Mouse (Mus musculus) lung, embryonic 16.5 days (tissue): Measurements from ENCODE around the gene Cct4. TPM values are rescaled to one million over a fixed set of nuclear protein-coding genes. Genes with fewer than 3 reads are reported as not detected.

Experiments used
- ATAC-seq: fragments of 200-750 bp; cut with Nextera tagmentation; 2 replicates; pipeline ENCODE4 v1.8.0; 2017; ENCODE audit warnings: low read depth, mild to moderate bottlenecking, moderate library complexity
- H3K27ac ChIP-seq: fragments of 300-500 bp; sonication (generic); 2 replicates; pipeline ENCODE4 v1.5.1; 2014; ENCODE audit warnings: mild to moderate bottlenecking, control low read depth, low read length
- H3K27me3 ChIP-seq: fragments of 300-500 bp; sonication (generic); 2 replicates; pipeline ENCODE4 v1.6.1; 2014; ENCODE audit warnings: low read depth, low read length, mixed read lengths; ENCODE audit not compliant: control insufficient read depth, insufficient read depth
- H3K36me3 ChIP-seq: fragments of 300-500 bp; sonication (generic); 2 replicates; pipeline ENCODE4 v1.6.1; 2014; ENCODE audit warnings: low read length; ENCODE audit not compliant: control insufficient read depth, insufficient read depth
- H3K4me1 ChIP-seq: fragments of 300-500 bp; sonication (generic); replicated peaks from 2 replicates; pipeline ENCODE4 v1.6.1; 2014; ENCODE audit warnings: low read length, mixed read lengths; ENCODE audit not compliant: control insufficient read depth, insufficient read depth
- H3K4me2 ChIP-seq: fragments of 300-500 bp; sonication (generic); 2 replicates; pipeline ENCODE4 v1.6.1; 2014; ENCODE audit warnings: low read depth, low read length, control low read depth
- H3K4me3 ChIP-seq: fragments of 300-500 bp; sonication (generic); 2 replicates; pipeline ENCODE4 v1.5.1; 2014; ENCODE audit warnings: mild to moderate bottlenecking, low read length, control low read depth
- H3K9ac ChIP-seq: fragments of 300-500 bp; sonication (generic); 2 replicates; pipeline ENCODE4 v1.6.1; 2014; ENCODE audit warnings: low read length, control low read depth
- H3K9me3 ChIP-seq: fragments of 300-500 bp; sonication (generic); 2 replicates; pipeline ENCODE4 v1.6.1; 2016; ENCODE audit warnings: low read length; ENCODE audit not compliant: control insufficient read depth
- WGBS: fragments of 180-500 bp; shearing (Covaris S2); extraction: QIAGEN DNeasy Blood & Tissue Kit; methylation state at CpG from one replicate; pipeline ENCODE4 v1.1.7; 2014; 5-methylcytosine and 5-hydroxymethylcytosine counted together
- polyA plus RNA-seq: library from polyadenylated mRNA; unstranded; fragments of >200 nt; fragmentation: Nextera tagmentation; extraction: Ambion mirVana; gene quantifications from 2 replicates; pipeline ENCODE4 v1.2.1, GENCODE M21; 2015

Gene Cct4
- polyA plus RNA-seq, 1 experiment from 2014 or later: 240 TPM

- ATAC-seq: no peak
- no peak overlapping the region for H3K4me2 ChIP-seq
- WGBS: 82% methylated on average over 4 of the region's 4 CpGs
Measured at GRCm38 (mm10) chr11:22965503-22965902, 24.8 kb upstream of the Cct4 start.

GRCm38 (mm10) chr11:22969486-22969885 lies 20.8 kb upstream of the Cct4 start:
- H3K4me1 ChIP-seq: peaks cover 5% of the 10 kb centered on the region; the same call in 1 of the 2 replicates
- WGBS: 53% methylated on average over 6 of the region's 6 CpGs
- peaks cover 21% of the 10 kb centered on the region; the same call in 1 of the 2 replicates for H3K36me3 ChIP-seq
- H3K27ac ChIP-seq: no peak overlapping the region
- no peak overlapping the region for H3K4me2 ChIP-seq
- no peak for ATAC-seq
- no peak overlapping the region for H3K4me3 ChIP-seq
- no peaks in the 10 kb centered on the region for H3K27me3 ChIP-seq
- no peak overlapping the region for H3K9ac ChIP-seq
- H3K9me3 ChIP-seq: peaks cover 25% of the 10 kb centered on the region

More at GRCm38 (mm10) chr11:22965503-22965902, 24.8 kb upstream of the Cct4 start:
- peaks cover 6% of the 10 kb centered on the region for H3K9me3 ChIP-seq
- peaks cover 6% of the 10 kb centered on the region; the same call in 1 of the 2 replicates for H3K36me3 ChIP-seq
- H3K27me3 ChIP-seq: no peaks in the 10 kb centered on the region
- no peak overlapping the region for H3K27ac ChIP-seq
- no peaks in the 10 kb centered on the region for H3K4me1 ChIP-seq
- no peak overlapping the region for H3K4me3 ChIP-seq
- H3K9ac ChIP-seq: no peak overlapping the region

GRCm38 (mm10) chr11:22970546-22970945 lies 19.8 kb upstream of the Cct4 start:
- H3K4me1 ChIP-seq: peaks cover 8% of the 10 kb centered on the region; the same call in 1 of the 2 replicates
- H3K4me2 ChIP-seq: no peak overlapping the region
- H3K4me3 ChIP-seq: no peak overlapping the region
- ATAC-seq: no peak
- H3K9ac ChIP-seq: no peak overlapping the region
- peaks cover 25% of the 10 kb centered on the region for H3K9me3 ChIP-seq
- H3K36me3 ChIP-seq: peaks cover 21% of the 10 kb centered on the region; the same call in 1 of the 2 replicates
- H3K27ac ChIP-seq: no peak overlapping the region
- 92% methylated on average over 1 of the region's 1 CpGs for WGBS
- H3K27me3 ChIP-seq: no peaks in the 10 kb centered on the region

GRCm38 (mm10) chr11:22971835-22972709 lies 18.2 kb upstream of the Cct4 start, which contains the start of gene Zrsr1:
Zrsr1 (plus strand) TSS chr11:22972005.
- Histone ChIP-seq H3K9me3 (peaks cover 23% of the 10 kb centered on the region), H3K4me3 (peak within 1 kb of the TSS; percentile 64), H3K9ac (peak within 1 kb of the TSS; percentile 71), H3K4me2 (peak within 1 kb of the TSS; percentile 71), H3K27me3 (no peaks in the 10 kb centered on the region), H3K4me1 (peaks cover 9% of the 10 kb centered on the region; the same call in 1 of the 2 replicates), H3K36me3 (peaks cover 15% of the 10 kb centered on the region; the same call in 1 of the 2 replicates), H3K27ac (peak within 1 kb of the TSS; percentile 78)
- ATAC-seq: peak; percentile 81
- WGBS: 49% methylated on average over 56 of the region's 56 CpGs

- peaks cover 19% of the 10 kb centered on the region for H3K9me3 ChIP-seq
- peak overlapping the region; percentile 78 for H3K27ac ChIP-seq
- H3K27me3 ChIP-seq: no peaks in the 10 kb centered on the region
- peaks cover 9% of the 10 kb centered on the region; the same call in 1 of the 2 replicates for H3K4me1 ChIP-seq
- H3K4me2 ChIP-seq: peak overlapping the region; percentile 71
- H3K9ac ChIP-seq: peak overlapping the region; percentile 71
- ATAC-seq: peak; percentile 72
- H3K4me3 ChIP-seq: peak overlapping the region; percentile 64
- WGBS: 49% methylated on average over 42 of the region's 46 CpGs
- peaks cover 17% of the 10 kb centered on the region; the same call in 1 of the 2 replicates for H3K36me3 ChIP-seq
Measured at GRCm38 (mm10) chr11:22972746-22973526, 17.4 kb upstream of the Cct4 start.

GRCm38 (mm10) chr11:22973599-22973998 lies 16.7 kb upstream of the Cct4 start:
- 45% methylated on average over 14 of the region's 14 CpGs for WGBS
- H3K9me3 ChIP-seq: peaks cover 19% of the 10 kb centered on the region
- H3K27ac ChIP-seq: peak overlapping the region; percentile 60
- peaks cover 17% of the 10 kb centered on the region; the same call in 1 of the 2 replicates for H3K36me3 ChIP-seq
- H3K4me2 ChIP-seq: peak overlapping the region; percentile 61
- no peaks in the 10 kb centered on the region for H3K27me3 ChIP-seq
- no peak for ATAC-seq
- peaks cover 9% of the 10 kb centered on the region; the same call in 1 of the 2 replicates for H3K4me1 ChIP-seq
- peak overlapping the region; percentile 63 for H3K9ac ChIP-seq
- peak overlapping the region; percentile 64 for H3K4me3 ChIP-seq

GRCm38 (mm10) chr11:22978215-22978614 lies 12.1 kb upstream of the Cct4 start:
- H3K27ac ChIP-seq: no peak overlapping the region
- H3K4me2 ChIP-seq: no peak overlapping the region
- no peaks in the 10 kb centered on the region for H3K27me3 ChIP-seq
- no peak overlapping the region for H3K9ac ChIP-seq
- WGBS: 92% methylated on average over 3 of the region's 3 CpGs
- H3K9me3 ChIP-seq: peaks cover 3% of the 10 kb centered on the region; the same call in 1 of the 2 replicates
- no peak overlapping the region for H3K4me3 ChIP-seq
- peaks cover 12% of the 10 kb centered on the region; the same call in 1 of the 2 replicates for H3K36me3 ChIP-seq
- peaks cover 16% of the 10 kb centered on the region for H3K4me1 ChIP-seq
- no peak for ATAC-seq

GRCm38 (mm10) chr11:22978711-22979110 lies 11.6 kb upstream of the Cct4 start:
- Histone ChIP-seq H3K9me3 (peaks cover 3% of the 10 kb centered on the region; the same call in 1 of the 2 replicates), H3K27me3 (no peaks in the 10 kb centered on the region), H3K4me1 (peaks cover 16% of the 10 kb centered on the region), H3K27ac (no peak overlapping the region), H3K4me3 (no peak overlapping the region), H3K4me2 (no peak overlapping the region), H3K9ac (no peak overlapping the region), H3K36me3 (peaks cover 11% of the 10 kb centered on the region; the same call in 1 of the 2 replicates)
- no peak for ATAC-seq
- 56% methylated on average over 1 of the region's 1 CpGs for WGBS
